Mouse (Mus musculus): ENCODE results near the gene Msmp.
A peak's percentile ranks its signal among the peaks of the same experiment; 100 is the strongest.

Gene Msmp

GRCm38 (mm10) chr4:43593453-43593852 is 9.2 kb upstream of the Msmp start:
- DNase-seq (ENCODE audit: low spot score in 2 of 2) = no peak

DNA sequence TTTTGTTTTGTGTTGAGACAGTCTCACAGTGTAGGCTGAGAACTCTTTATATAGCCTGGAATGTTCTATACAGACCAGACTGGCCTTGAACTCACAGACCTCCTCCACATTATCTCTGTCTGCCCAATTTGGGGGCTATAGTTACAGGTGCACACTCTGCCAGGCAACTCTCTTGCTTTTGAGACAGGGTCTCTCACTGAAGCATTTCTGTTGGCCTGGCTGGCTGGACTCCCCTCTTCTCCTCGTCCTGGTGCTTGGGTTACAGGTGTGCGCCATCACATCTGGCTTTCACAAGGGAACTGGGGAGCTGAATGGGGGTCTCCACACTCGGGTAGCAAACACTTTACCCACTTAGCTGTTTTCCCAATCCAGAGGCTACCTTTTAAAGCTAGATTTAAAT is 7.7 kb upstream of the Msmp start:
- DNase-seq (ENCODE audit: low spot score in 2 of 2) = no peak

DNA sequence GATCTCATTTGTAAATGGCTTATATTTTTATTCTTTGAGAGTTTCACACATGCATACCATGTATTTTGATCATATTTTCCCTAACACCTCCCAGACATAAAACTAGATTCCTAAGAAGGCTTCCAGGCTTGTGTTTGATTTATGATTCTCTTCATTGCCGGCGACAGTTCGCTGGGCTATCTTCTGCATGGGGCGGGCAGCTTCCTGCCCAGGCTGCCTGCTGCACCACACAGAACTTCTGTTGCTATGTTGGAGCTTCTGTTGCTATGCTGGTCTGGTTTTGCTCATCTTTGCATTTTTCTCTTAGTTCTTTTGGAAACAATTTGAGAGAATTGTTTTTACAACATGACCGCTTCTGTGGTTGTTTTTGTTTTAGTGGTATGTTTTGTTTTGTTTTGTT is 7.2 kb upstream of the Msmp start:
- no peak for DNase-seq (ENCODE audit: low spot score in 2 of 2)

GRCm38 (mm10) chr4:43587681-43588080 is 3.4 kb upstream of the Msmp start:
- no peak for DNase-seq (ENCODE audit: low spot score in 2 of 2)

DNA sequence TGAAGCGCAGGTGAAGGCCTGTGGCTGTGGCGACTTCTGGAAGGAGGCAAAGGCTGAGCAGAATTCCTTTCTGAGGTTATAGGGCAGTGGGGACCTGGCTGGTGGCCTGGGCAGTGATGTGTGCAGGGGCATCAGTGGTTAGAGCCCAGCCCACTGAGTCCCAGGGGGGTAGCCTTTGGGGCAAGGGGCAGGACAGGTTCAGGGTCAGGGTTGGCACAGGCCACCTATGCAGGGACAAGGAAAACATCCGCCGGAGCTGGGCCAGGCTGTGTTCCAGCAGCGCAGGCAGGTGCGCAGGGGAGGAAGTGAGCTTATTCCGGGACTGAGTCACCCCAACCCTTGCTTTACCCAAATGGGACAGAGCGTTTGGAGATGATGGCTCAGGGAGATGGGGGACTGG is 2.1 kb upstream of the Msmp start:
- no peak for DNase-seq (ENCODE audit: low spot score in 2 of 2)

DNA sequence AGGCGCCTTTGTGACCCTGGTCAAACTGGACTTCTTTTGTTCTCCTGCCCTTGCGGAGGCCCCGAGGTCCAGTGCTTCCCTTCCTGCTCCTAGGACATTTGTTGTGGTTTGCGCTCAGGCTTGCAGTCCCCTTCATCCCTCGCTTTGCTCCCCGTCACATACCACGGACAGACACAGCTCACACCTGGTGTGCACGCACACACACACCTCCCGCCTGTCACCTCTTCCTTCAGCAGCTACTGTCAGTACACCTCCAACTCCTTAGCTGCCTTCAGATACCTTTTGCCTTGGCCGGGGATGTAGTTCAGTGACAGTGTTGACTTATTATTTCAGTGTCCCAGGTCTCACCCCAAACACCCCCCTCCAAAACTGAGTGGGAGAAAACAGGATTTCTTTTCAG is 1.4 kb upstream of the Msmp start:
- DNase-seq (ENCODE audit: low spot score in 2 of 2) = no peak

- no peak for DNase-seq (ENCODE audit: low spot score in 2 of 2)
These were observed 873 bp downstream of the Msmp start for GRCm38 (mm10) chr4:43583421-43583820.

GRCm38 (mm10) chr4:43582241-43582640 is 2.1 kb downstream of the Msmp start:
- DNase-seq (ENCODE audit: low spot score in 2 of 2) = no peak

- no peak for DNase-seq (ENCODE audit: low spot score in 2 of 2)
These were observed 2.9 kb downstream of the Msmp start for GRCm38 (mm10) chr4:43581381-43581780.

DNA sequence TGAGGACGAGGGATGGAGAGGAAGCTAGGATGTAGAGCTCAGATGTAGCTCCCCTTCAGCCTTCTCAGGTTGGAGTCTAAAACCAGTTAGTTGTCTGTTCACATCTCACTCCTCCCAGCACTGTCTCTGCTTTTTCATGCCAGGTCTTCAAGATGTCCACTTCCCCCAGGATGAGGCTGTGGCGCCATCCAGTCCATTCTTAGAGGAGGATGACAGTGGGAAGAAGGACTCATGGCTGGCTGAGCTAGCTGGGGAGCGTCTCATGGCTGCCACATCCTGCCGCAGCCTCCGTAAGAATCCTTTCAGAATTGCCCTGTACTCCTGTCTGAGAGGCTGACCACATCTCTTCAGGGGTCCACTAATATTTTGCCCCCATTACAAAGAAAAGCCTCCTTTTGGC is 3.6 kb downstream of the Msmp start:
- DNase-seq (ENCODE audit: low spot score in 2 of 2) = no peak

- no peak for DNase-seq (ENCODE audit: low spot score in 2 of 2)
These were observed 4.6 kb downstream of the Msmp start for GRCm38 (mm10) chr4:43579731-43580130.

- DNase-seq (ENCODE audit: low spot score in 2 of 2) = no peak
These were observed 5.0 kb downstream of the Msmp start for GRCm38 (mm10) chr4:43579256-43579655.

DNA sequence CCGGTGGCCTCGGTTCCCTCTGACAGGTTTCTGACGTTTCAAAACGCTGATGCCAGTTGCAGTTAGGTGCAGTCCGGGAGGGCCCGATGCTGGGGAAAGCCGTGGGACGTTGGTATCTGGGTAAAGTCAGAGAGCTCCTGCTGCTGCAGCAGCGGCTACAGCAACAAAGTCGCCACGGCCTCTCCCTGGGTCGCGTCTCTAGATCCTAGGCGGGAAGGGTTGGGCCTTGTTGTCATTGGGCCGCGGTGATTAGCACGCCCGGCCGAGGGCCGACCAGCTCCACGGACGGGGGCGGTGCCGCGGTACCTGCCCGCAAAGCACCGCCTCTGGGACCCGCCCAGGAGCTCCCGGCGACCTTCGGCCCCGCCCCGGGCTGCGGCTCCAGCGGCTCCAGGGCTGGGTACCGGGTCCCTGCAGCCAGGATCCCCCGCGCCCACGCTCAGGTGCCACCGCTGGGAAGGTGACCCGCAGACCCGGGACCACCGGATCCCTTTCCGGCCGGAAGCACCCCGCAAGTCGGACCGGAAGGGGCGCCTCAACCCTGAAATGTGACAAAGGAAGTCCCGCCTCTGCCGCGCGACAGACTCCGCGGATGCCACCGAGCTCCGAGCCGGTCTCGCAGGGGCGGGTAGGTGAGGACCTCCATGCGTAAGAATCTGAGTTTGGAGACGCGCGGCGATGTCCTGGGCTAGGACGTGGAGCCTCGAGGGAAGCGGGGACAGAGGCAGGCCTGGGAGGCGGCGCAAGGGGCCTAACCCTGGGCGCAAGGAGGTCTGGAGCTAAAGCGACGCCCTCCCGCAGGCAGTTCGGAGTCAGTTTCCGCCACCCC is 5.7 kb downstream of the Msmp start, which contains the start of the genes Rgp1 and Gba2:
Gene Rgp1 (plus strand): TSS at position 340 of the 829 bp plus-strand sequence.
Gene Gba2 (minus strand): TSS at position 498 of the 829 bp plus-strand sequence.
- DNase-seq (ENCODE audit: low spot score in 2 of 2) = peak; percentile 58 to 81

- no peak for DNase-seq (ENCODE audit: low spot score in 2 of 2)
These were observed 6.9 kb downstream of the Msmp start for GRCm38 (mm10) chr4:43577237-43577881.

DNA sequence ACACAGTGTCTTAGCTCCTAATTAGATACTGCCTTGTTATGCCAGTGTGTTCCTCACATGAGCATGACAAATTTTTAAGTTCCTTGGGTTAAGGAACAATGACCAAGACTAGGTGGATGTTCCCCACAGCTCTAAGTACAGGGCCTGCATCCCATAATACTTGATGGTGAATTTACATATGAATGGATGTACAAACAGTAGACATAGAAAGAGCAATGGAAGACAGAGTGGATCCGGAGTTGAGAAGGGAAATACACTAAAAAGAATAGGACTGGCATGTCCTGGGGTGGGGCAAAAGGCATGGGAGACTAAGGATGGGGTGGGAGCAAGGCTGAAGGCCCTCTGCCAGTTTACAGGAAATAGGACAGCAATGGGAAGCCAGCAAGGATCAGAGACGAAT is 8.9 kb downstream of the Msmp start:
- DNase-seq (ENCODE audit: low spot score in 2 of 2) = no peak

DNA sequence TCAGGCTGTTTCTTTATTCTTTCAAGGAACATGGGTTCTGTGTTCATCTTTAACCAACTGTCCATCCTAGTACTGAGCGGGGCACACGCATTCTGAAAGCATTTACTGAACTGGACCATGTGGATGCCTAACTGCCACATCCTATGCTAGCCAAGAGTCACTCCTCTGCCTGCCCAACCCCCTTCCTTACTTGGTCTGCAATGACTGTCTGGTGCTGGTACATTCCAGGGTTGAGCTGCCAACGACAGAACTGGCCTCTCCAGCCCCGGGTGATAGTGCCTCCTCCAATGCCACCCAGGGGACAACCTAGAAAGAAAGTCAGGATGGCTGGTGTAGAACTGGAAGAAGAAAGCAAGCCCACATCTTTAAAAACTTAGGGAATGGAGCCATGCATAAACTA is 10.7 kb downstream of the Msmp start:
- DNase-seq (ENCODE audit: low spot score in 2 of 2) = no peak

- no peak for DNase-seq (ENCODE audit: low spot score in 2 of 2)
These were observed 12.8 kb downstream of the Msmp start for GRCm38 (mm10) chr4:43571395-43572045.

- DNase-seq (ENCODE audit: low spot score in 2 of 2) = no peak
These were observed 17.2 kb downstream of the Msmp start for GRCm38 (mm10) chr4:43567140-43567539.

- DNase-seq (ENCODE audit: low spot score in 2 of 2) = no peak
These were observed 20.1 kb downstream of the Msmp start for GRCm38 (mm10) chr4:43564231-43564630.

- DNase-seq (ENCODE audit: low spot score in 2 of 2) = no peak
These were observed 20.8 kb downstream of the Msmp start for GRCm38 (mm10) chr4:43563601-43563875.

DNA sequence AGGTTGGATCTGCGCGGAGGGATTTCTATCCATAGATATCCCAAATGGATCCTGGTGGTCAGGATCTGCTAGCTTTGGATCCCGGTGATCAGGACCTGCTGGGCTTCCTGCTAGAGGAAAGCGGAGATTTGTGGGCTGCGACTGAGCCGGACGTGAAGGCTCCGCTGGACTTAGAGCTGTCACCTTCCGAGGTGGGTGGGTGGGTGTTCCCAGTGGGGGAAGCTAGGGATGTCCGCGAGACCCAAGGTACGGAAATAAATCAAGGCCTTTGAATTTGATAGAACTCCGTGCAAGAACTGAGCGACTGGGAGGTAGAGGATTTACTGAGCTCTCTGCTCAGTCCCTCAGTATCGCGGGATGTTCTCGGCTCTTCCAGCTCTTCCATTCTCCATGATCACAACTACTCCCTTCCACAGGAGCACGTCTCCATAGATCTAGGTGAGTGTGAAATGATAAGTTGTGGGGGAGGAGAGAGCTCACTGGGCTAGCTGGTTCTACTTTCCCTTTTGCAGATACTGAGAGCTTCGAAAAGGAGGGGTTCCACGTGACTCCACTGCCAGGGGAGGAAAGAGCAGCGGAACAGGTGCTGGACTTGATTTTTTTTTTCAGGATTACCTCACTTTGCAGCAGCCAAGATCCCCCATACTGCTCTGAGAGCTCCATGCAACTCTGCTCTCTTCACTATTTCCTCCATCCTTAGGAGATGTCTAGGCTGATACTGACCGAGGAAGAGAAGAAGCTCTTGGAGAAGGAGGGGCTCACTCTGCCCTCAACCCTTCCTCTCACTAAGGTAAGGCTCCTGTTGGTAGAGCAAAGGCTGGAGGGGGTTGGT is 21.3 kb downstream of the Msmp start:
- DNase-seq (ENCODE audit: low spot score in 2 of 2) = no peak

Measured in frontal cortex, postnatal 10 days (tissue).